Mouse (Mus musculus): Measurements from ENCODE around the gene Mrpl43. TPM values are rescaled to one million over a fixed set of nuclear protein-coding genes. Genes with fewer than 3 reads are reported as not detected.

Mrpl43 gene
- polyA plus RNA-seq, 1 experiment, result 43.4 TPM

DNA sequence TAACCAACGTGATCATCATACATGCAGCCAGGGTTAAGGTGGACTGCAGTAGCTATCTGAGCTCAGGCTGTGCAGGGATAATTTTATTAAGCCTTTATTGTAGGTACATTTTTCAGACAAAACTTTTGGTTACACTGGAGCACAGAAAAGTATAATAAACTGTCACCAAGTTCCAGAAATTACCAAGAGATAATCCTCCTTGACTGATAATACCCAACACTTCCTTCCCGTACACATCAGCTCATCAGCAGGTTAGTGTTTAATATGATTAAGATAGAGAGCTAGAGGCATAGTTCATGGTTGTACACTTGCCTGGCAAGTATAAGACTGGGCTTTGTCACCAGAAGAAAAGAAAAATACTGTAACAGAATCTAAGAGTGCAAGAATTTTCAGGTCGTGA, 37.9 kb downstream of the Mrpl43 start:
- no peaks in the 10 kb centered on the region for H3K27me3 ChIP-seq (ENCODE audit: control insufficient read depth, insufficient read depth, low read length)
- TF ChIP-seq CTCF (IDR thresholded peaks at IDR 0.05; ENCODE audit: control insufficient read depth, insufficient read depth, insufficient replicate concordance, low read depth, low read length) (no peak), POLR2A (IDR thresholded peaks at IDR 0.05; ENCODE audit: control insufficient read depth, low read depth, low read length) (no peak)
- no peak overlapping the region for H3K27ac ChIP-seq (ENCODE audit: control insufficient read depth, insufficient read depth, low read depth, low read length)
- no peaks in the 10 kb centered on the region; the same call in 1 of the 2 replicates for H3K36me3 ChIP-seq (ENCODE audit: control insufficient read depth, insufficient read depth, low read length)
- H3K4me3 ChIP-seq (ENCODE audit: control insufficient read depth, low read depth, low read length), result no peak overlapping the region
- no peaks in the 10 kb centered on the region for H3K4me1 ChIP-seq (ENCODE audit: control insufficient read depth, insufficient read depth, low read length)

- Histone ChIP-seq H3K36me3 (ENCODE audit: control insufficient read depth, insufficient read depth, low read length) (no peaks in the 10 kb centered on the region; the same call in 1 of the 2 replicates), H3K4me3 (ENCODE audit: control insufficient read depth, low read depth, low read length) (no peak overlapping the region), H3K27me3 (ENCODE audit: control insufficient read depth, insufficient read depth, low read length) (no peaks in the 10 kb centered on the region), H3K27ac (ENCODE audit: control insufficient read depth, insufficient read depth, low read depth, low read length) (no peak overlapping the region), H3K4me1 (ENCODE audit: control insufficient read depth, insufficient read depth, low read length) (no peaks in the 10 kb centered on the region)
- no peak for TF ChIP-seq POLR2A (IDR thresholded peaks at IDR 0.05; ENCODE audit: control insufficient read depth, low read depth, low read length)
- TF ChIP-seq CTCF (IDR thresholded peaks at IDR 0.05; ENCODE audit: control insufficient read depth, insufficient read depth, insufficient replicate concordance, low read depth, low read length), result no peak
Observed at GRCm38 (mm10) chr19:44965978-44966377, 40.3 kb downstream of the Mrpl43 start.

GRCm38 (mm10) chr19:44959633-44960032, 46.6 kb downstream of the Mrpl43 start:
- Histone ChIP-seq H3K36me3 (ENCODE audit: control insufficient read depth, insufficient read depth, low read length) (peaks cover 5% of the 10 kb centered on the region), H3K27me3 (ENCODE audit: control insufficient read depth, insufficient read depth, low read length) (no peaks in the 10 kb centered on the region), H3K4me3 (ENCODE audit: control insufficient read depth, low read depth, low read length) (no peak overlapping the region), H3K4me1 (ENCODE audit: control insufficient read depth, insufficient read depth, low read length) (no peaks in the 10 kb centered on the region), H3K27ac (ENCODE audit: control insufficient read depth, insufficient read depth, low read depth, low read length) (no peak overlapping the region)
- no peak for TF ChIP-seq POLR2A (IDR thresholded peaks at IDR 0.05; ENCODE audit: control insufficient read depth, low read depth, low read length)
- no peak for TF ChIP-seq CTCF (IDR thresholded peaks at IDR 0.05; ENCODE audit: control insufficient read depth, insufficient read depth, insufficient replicate concordance, low read depth, low read length)

Other genes starting within 250 kb of the Mrpl43 start
- 21.5 and 23.4 TPM in 2 replicates for gene Slf2, start 75.3 kb downstream of the Mrpl43 start, polyA plus RNA-seq (2012; rRNA removed)
- gene Sema4g, start 17.3 kb downstream of the Mrpl43 start, polyA plus RNA-seq (2012; rRNA removed), result 11.2 and 12.5 TPM in 2 replicates
- gene Twnk, start 779 bp downstream of the Mrpl43 start, polyA plus RNA-seq (2012; rRNA removed), result 5.2 and 6.2 TPM in 2 replicates
- 36.2 and 42.3 TPM in 2 replicates for gene Lzts2, start 8.0 kb upstream of the Mrpl43 start, polyA plus RNA-seq (2012; rRNA removed)
- gene Pdzd7, start 39.3 kb upstream of the Mrpl43 start, polyA plus RNA-seq (2012; rRNA removed), result 1.0 and 1.1 TPM in 2 replicates
- gene Sfxn3, start 41.1 kb upstream of the Mrpl43 start, polyA plus RNA-seq (2012; rRNA removed), result 16.3 and 20.7 TPM in 2 replicates
- 5.3 and 6.1 TPM in 2 replicates for gene Kazald1, start 68.8 kb upstream of the Mrpl43 start, polyA plus RNA-seq (2012; rRNA removed)
- 0.06 and 0.10 TPM in 2 replicates for gene Tlx1, start 144.2 kb upstream of the Mrpl43 start, polyA plus RNA-seq (2012; rRNA removed)
- gene Lbx1, start 229.4 kb upstream of the Mrpl43 start, polyA plus RNA-seq (2012; rRNA removed), result not detected in 2 replicates